Mouse (Mus musculus) induced T-regulatory cell, adult 2 months (primary cell): ENCODE measurements around the gene Srpk1.
"Not testable (repeated sequence)": the region's sequence is repeated elsewhere in the genome, so short reads cannot be mapped to it uniquely, and the experiment has no call there.

Experiments
- DNase-seq: peaks from one replicate; pipeline ENCODE4 v3.0.0-alpha.2; 2012; ENCODE audit warnings: low read depth

The Srpk1 gene

DNA sequence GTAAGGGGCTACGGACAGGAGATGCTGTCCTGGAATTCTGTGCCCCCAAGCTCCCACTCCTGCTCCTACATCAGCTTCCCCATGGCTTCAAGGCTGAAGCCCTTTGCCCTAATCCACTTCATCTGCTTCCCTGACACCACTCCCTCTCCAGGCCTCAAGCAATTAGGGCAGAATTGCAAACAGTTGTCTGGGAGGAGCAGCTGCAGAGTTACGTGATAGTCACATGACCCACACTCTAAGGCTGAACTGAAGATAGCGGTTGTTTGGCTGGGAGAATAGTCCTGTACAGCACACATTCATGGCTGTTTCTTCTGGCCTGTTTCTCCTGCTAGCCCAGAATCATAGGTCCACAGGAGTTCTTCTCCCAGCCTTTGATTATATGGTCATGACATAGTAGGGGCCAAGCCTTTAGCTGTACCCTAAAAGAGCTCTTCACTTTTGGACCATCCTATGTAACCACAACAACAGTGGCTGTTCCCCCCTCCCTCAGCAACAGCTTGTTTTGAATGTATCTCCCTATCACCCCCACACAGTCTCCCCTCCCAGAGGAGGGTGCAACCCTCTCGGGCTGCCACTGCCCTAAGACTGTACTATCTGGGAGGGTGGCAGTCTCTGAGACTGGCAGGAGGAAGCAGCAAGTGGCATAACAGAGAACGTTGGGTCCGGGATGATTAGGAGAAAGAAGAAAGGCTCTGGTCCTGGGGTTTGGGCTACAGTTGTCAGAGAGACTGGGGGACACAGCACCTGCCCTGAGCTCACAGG lies 65.7 kb downstream of the Srpk1 start:
- DNase-seq: no peak

DNA sequence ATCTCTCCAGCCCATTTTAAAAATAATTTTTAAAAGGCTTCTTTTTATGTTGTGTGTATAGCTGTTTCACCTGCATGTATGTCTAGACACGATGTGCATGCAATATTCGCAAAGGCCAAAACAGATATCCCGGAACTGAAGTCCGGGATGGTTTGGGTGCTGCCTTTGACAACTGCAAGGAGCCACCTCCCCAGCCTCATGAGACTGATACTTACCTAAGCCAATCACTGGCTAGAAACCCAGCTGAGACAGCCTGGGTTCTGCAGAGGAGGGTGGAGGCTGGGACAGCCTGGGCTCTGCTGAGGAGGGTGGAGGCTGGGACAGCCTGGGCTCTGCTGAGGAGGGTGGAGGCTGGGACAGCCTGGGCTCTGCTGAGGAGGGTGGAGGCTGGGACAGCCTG lies 68.5 kb downstream of the Srpk1 start:
- not testable (repeated sequence) for DNase-seq

DNA sequence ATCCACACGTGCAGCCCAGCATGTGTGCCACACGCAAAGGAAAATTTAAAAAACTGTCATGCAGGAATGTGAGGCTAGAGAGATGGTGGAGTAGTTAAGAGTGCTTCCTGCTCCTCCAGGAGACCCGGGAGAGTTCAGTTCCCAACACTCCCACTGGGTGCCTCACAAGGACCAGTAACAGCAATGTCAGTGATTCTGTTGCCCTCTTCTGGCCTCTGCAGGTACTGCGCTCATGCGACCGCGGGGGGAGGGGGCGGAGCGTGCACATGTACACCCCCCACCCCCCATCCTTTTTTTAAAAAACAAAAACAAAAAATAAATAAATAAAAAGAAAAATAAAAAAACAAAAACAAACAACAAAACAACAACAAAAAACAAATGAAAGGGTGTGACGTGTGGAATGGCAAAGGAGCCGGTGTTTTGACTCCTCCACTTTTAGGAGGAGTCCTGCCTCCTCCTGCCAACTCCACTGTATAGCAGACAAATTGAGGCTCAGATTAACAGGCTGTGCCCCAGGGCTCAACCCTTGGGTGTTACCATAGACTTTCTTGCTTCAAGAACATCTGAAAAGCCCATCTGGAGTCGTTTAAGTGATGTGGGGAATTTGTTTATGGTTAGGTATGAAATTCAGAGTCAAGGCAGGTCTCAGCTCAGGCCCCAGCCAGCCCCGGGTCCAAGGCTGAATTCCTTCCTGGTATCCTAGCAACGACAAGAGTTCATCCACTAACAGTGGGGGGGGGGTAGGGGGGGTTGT lies 69.3 kb downstream of the Srpk1 start:
- peak; percentile 79 for DNase-seq

DNA sequence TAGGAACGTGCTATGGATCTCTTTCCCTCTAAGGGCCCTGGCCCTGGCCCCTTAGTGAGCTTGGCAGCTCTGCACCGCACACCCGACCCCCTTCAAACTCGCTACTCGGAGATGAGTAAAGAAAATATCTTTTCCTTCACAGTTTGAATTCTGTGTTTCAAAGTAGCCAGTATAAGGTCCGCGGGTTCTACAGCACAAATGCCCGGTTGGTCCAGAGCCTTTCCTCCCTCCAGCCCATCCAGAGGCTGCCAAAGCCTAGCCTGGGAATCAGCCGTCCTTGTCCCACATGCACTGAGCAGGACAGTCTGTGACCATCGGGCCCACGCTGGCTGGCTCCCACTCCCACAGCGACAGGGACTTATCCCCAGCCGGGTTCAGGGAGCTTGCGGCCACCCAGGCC lies 73.4 kb downstream of the Srpk1 start, which contains the start of gene Clpsl2:
Gene Clpsl2 (plus strand): TSS at position 301 of the 400 bp plus-strand sequence.
- DNase-seq: no peak

DNA sequence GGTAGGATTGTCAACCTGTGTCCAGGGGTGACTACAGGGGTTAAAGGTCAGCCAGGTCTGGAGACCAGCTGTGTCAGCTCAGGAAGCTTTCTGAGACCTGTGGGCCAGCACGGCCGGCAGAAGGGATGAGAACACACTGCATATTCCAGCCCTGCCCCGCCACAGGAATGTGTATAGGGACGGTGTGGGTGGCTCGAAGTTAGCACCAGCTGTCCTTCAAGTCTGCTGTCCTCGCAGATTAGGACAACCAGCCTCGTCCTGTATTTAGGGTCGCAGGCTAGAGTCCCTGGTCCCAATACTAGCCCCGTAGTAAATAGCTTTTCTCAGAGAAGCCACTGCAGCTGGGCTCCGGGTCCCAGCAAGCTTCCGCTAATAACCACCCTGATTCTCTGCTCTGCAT lies 74.0 kb downstream of the Srpk1 start:
- no peak for DNase-seq

DNA sequence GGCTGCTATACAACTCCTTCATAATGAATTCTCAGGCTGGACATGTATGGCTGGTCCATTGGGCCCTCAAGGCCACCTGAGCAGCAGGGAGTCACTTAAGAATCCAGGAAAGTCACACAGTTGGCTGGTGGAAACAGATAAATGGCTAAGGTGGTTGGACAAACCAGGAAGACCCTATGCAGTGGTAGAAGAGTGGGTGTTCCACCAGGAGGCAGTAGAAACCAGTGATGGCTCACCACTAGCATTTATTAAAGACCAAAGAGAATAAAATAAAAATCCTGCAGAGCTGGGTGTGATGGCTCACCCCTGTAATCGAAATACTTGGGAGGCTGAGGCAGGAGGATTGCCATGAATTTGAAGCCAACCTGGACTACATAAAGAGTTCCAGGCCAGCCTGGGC lies 75.6 kb downstream of the Srpk1 start:
- no peak for DNase-seq

DNA sequence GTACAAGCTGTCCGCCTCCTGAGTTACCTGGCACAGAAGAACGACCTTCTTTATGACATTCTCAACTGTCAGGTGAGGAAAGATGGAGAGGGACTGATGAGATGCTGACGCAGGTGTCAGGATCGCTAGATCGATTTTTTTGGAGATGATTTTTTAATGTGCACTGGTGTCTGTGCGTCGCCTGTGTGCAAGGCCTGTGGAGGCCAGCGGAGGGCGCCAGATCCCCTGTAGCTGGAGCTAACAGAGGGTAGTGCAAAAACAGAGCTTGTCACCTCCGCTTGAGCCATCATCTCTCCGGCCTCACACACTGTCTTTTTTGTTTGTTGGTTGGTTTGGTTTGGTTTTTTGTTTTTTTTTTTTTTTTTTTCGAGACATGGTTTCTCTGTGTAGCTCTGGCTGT lies 84.6 kb downstream of the Srpk1 start:
- peak; percentile 25 for DNase-seq
